Mouse (Mus musculus) liver, adult 2 months (tissue): ENCODE measurements around the gene Lrrc74b. TPM values are rescaled to one million over a fixed set of nuclear protein-coding genes. Genes with fewer than 3 reads are reported as not detected.

Experiments
- DNase-seq: peaks from one replicate; pipeline ENCODE4 v3.0.0-alpha.2; 2011; ENCODE audit warnings: low read depth, low spot score; ENCODE audit errors: extremely low read depth
- H3K27ac ChIP-seq: fragments of 200-500 bp; replicated peaks from 2 replicates; pipeline ENCODE4 v1.5.1; 2012; ENCODE audit warnings: low read depth, mild to moderate bottlenecking, control low read depth, inconsistent platforms, low read length; ENCODE audit not compliant: insufficient read depth
- H3K27me3 ChIP-seq: fragments of 200-500 bp; 2 replicates; pipeline ENCODE4 v1.6.1; 2012; ENCODE audit warnings: mild to moderate bottlenecking, moderate library complexity, low read length, inconsistent platforms; ENCODE audit not compliant: control insufficient read depth, insufficient read depth
- H3K36me3 ChIP-seq: fragments of 200-500 bp; 2 replicates; pipeline ENCODE4 v1.6.1; 2012; ENCODE audit warnings: low read length, inconsistent platforms; ENCODE audit not compliant: control insufficient read depth, insufficient read depth
- H3K4me1 ChIP-seq: fragments of 200-500 bp; 2 replicates; pipeline ENCODE4 v1.6.1; 2011; ENCODE audit warnings: low read length; ENCODE audit not compliant: control insufficient read depth, insufficient read depth
- H3K4me3 ChIP-seq: fragments of 200-500 bp; 2 replicates; pipeline ENCODE4 v1.5.1; 2011; ENCODE audit warnings: low read depth, mild to moderate bottlenecking, control low read depth, low read length, moderate library complexity; ENCODE audit not compliant: insufficient read depth
- H3K79me2 ChIP-seq: fragments of 200-500 bp; 2 replicates; pipeline ENCODE4 v1.6.1; 2012; ENCODE audit warnings: inconsistent platforms, mild to moderate bottlenecking, low read length, moderate library complexity; ENCODE audit not compliant: control insufficient read depth, insufficient read depth
- H3K9ac ChIP-seq: fragments of 200-500 bp; 2 replicates; pipeline ENCODE4 v1.6.1; 2012; ENCODE audit warnings: low read depth, mild to moderate bottlenecking, control low read depth, inconsistent platforms, low read length
- CTCF ChIP-seq: fragments of 200-500 bp; IDR thresholded peaks from 2 replicates; pipeline ENCODE4 v1.5.1; 2011; ENCODE audit warnings: low read depth, low read length, control low read depth
- POLR2A ChIP-seq: fragments of 200-500 bp; IDR thresholded peaks from 2 replicates; pipeline ENCODE4 v1.6.1; 2011; ENCODE audit warnings: low read length, control low read depth; ENCODE audit not compliant: insufficient read depth; ENCODE audit errors: extremely low read depth
- WGBS: fragments of 180-500 bp; shearing (Covaris S2); methylation state at CpG from one replicate; pipeline ENCODE4 v1.1.7; 2018; 5-methylcytosine and 5-hydroxymethylcytosine counted together
- polyA plus RNA-seq: library from polyadenylated mRNA; depleted of rRNA; stranded (reverse); fragments of >200 nt; gene quantifications from 2 replicates; pipeline ENCODE4 v1.2.3, GENCODE M21; 2012
- total RNA-seq: library from RNA; depleted of rRNA; stranded (reverse); fragments of >200 nt; gene quantifications from 2 replicates; pipeline ENCODE4 v1.2.3, GENCODE M21; 2014

The Lrrc74b gene
- total and polyA plus RNA-seq, 2 experiments: not detected

GRCm38 (mm10) chr16:17563580-17563979 lies 2.5 kb upstream of the Lrrc74b start:
- WGBS: 10% methylated on average over 1 of the region's 1 CpGs
- Histone ChIP-seq H3K4me3 (no peak overlapping the region), H3K36me3 (no peaks in the 10 kb centered on the region), H3K27ac (no peak overlapping the region), H3K27me3 (0 out of 2 replicates have a peak, but pooled peaks cover 2% of the 10 kb centered on the region), H3K4me1 (no peaks in the 10 kb centered on the region), H3K79me2 (no peaks in the 10 kb centered on the region), H3K9ac (no peak overlapping the region)
- no peak for DNase-seq
- TF ChIP-seq POLR2A (no peak), CTCF (no peak)

DNA sequence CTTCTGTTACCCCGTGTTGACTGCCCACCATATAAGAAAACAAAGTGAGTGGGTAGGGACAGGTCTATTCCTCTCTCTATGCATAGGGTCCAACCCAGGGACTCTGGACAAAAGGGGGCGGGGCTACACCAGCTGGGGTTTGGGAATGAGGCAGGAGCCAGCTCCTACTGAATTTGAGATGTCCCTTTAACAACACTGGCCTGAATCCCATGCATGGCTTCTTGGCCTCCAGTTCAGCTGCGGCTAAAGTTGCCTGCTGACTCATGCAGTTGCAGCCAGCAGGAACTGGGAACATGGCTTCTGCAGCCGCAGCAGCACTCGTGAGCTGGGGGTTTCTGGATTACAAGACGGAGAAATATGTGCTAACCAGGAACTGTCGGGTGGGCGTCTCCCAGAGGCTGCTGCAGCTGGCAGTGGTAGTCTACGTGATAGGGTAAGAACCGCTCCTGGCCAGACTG lies 733 bp upstream of the Lrrc74b start, which contains the start of gene P2rx6:
TSS of gene P2rx6 (plus strand) at position 135 of the 458 bp plus-strand sequence.
- H3K79me2 ChIP-seq: no peaks in the 10 kb centered on the region
- H3K27ac ChIP-seq: no peak within 1 kb of the TSS
- H3K36me3 ChIP-seq: no peaks in the 10 kb centered on the region
- 14% methylated on average over 10 of the region's 10 CpGs for WGBS
- H3K4me3 ChIP-seq: no peak within 1 kb of the TSS
- no peak for TF ChIP-seq CTCF
- no peak for TF ChIP-seq POLR2A
- no peak within 1 kb of the TSS for H3K9ac ChIP-seq
- H3K4me1 ChIP-seq: no peaks in the 10 kb centered on the region
- H3K27me3 ChIP-seq: 0 out of 2 replicates have a peak, but pooled peaks cover 2% of the 10 kb centered on the region
- DNase-seq: no peak

- Histone ChIP-seq H3K36me3 (no peaks in the 10 kb centered on the region), H3K27ac (no peak overlapping the region), H3K9ac (no peak overlapping the region), H3K4me3 (no peak overlapping the region), H3K79me2 (no peaks in the 10 kb centered on the region), H3K27me3 (0 out of 2 replicates have a peak, but pooled peaks cover 2% of the 10 kb centered on the region), H3K4me1 (no peaks in the 10 kb centered on the region)
- DNase-seq: no peak
- WGBS: 82% methylated on average over 9 of the region's 9 CpGs
- TF ChIP-seq POLR2A (no peak), CTCF (no peak)
Measured at GRCm38 (mm10) chr16:17559396-17560027, 1.5 kb downstream of the Lrrc74b start.

DNA sequence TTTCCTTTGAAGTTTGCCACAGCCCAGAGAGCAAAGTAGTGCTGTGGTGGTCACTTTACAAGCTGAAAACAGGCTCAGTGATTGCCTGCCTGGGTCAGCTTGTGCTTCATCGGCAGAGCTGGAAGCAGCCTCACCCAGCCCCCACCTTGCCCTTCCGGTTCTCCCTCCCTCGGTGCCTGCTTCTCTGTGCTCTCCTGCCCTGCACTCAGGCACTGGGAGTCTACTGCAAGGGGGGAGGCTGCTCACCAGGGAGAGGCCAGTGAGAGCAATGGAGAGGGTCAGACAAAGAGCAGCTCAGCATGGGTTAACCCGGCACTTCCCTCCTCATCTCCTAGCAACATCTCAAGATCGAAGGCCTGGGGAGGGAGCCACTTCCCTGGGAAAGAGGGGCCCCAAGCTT lies 2.2 kb downstream of the Lrrc74b start:
- no peak for DNase-seq
- H3K79me2 ChIP-seq: no peaks in the 10 kb centered on the region
- no peak for TF ChIP-seq POLR2A
- no peak for TF ChIP-seq CTCF
- no peak overlapping the region for H3K27ac ChIP-seq
- WGBS: 8% methylated on average over 5 of the region's 5 CpGs
- no peaks in the 10 kb centered on the region for H3K4me1 ChIP-seq
- no peak overlapping the region for H3K4me3 ChIP-seq
- no peak overlapping the region for H3K9ac ChIP-seq
- H3K27me3 ChIP-seq: 0 out of 2 replicates have a peak, but pooled peaks cover 2% of the 10 kb centered on the region
- no peaks in the 10 kb centered on the region for H3K36me3 ChIP-seq

- Histone ChIP-seq H3K79me2 (no peaks in the 10 kb centered on the region), H3K4me1 (peaks cover 3% of the 10 kb centered on the region; the same call in 1 of the 2 replicates), H3K4me3 (no peak overlapping the region), H3K9ac (no peak overlapping the region), H3K27ac (no peak overlapping the region), H3K36me3 (no peaks in the 10 kb centered on the region), H3K27me3 (0 out of 2 replicates have a peak, but pooled peaks cover 2% of the 10 kb centered on the region)
- 5% methylated on average over 5 of the region's 5 CpGs for WGBS
- TF ChIP-seq CTCF: peak; percentile 99
- TF ChIP-seq POLR2A: no peak
- peak; percentile 33 for DNase-seq
Measured at GRCm38 (mm10) chr16:17557947-17558480, 3.0 kb downstream of the Lrrc74b start.

DNA sequence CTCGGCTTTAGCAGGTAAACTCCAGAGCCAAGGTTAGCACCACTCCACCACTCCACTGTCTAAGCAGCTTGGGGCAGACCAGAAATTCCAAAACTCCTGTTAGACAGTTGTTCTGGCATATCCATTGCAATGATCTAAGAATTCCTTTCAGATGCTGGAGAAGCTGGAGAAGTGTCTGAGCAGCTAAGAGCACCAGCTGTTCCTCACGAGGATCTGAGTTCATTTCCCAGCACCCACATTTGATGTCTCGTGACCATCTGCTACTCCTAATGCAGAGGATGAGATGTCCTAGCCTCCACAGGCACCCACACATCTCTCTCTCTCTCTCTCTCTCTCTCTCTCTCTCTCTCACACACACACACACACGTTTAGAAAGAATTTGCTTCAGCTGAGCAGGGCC lies 4.1 kb downstream of the Lrrc74b start:
- no peak overlapping the region for H3K27ac ChIP-seq
- H3K4me1 ChIP-seq: peaks cover 13% of the 10 kb centered on the region
- DNase-seq: no peak
- H3K27me3 ChIP-seq: 0 out of 2 replicates have a peak, but pooled peaks cover 2% of the 10 kb centered on the region
- 60% methylated on average over 4 of the region's 4 CpGs for WGBS
- H3K79me2 ChIP-seq: no peaks in the 10 kb centered on the region
- no peak overlapping the region for H3K4me3 ChIP-seq
- no peaks in the 10 kb centered on the region for H3K36me3 ChIP-seq
- H3K9ac ChIP-seq: no peak overlapping the region
- TF ChIP-seq POLR2A: no peak
- no peak for TF ChIP-seq CTCF
